Mouse (Mus musculus) cortical plate, adult 2 months (tissue): ENCODE results near the gene Kcnk1.

Experiments
- CTCF ChIP-seq: fragments of 200-500 bp; IDR thresholded peaks from 2 replicates; pipeline ENCODE4 v1.5.1; 2011; ENCODE audit warnings: mild to moderate bottlenecking, control low read depth, low read length; ENCODE audit not compliant: insufficient read depth; ENCODE audit errors: extremely low read depth
- POLR2A ChIP-seq: fragments of 200-500 bp; IDR thresholded peaks from 2 replicates; pipeline ENCODE4 v1.6.1; 2011; ENCODE audit warnings: mild to moderate bottlenecking, low read length, control low read depth; ENCODE audit not compliant: insufficient read depth; ENCODE audit errors: extremely low read depth

- no peak for TF ChIP-seq CTCF
- TF ChIP-seq POLR2A: no peak
Observed at GRCm38 (mm10) chr8:125983515-125983914, 11.5 kb upstream of the Kcnk1 start.
